Mouse (Mus musculus) retina, postnatal 1 day (tissue): ENCODE data around the gene Gfer.
"Not testable (repeated sequence)": the region's sequence is repeated elsewhere in the genome, so short reads cannot be mapped to it uniquely, and the experiment has no call there.

Experiments
- DNase-seq: peaks from one replicate; pipeline ENCODE4 v3.0.0-alpha.2; 2012

Gfer gene

GRCm38 (mm10) chr17:24677500-24678080, 18.4 kb downstream of the Gfer start:
- no peak for DNase-seq

DNA sequence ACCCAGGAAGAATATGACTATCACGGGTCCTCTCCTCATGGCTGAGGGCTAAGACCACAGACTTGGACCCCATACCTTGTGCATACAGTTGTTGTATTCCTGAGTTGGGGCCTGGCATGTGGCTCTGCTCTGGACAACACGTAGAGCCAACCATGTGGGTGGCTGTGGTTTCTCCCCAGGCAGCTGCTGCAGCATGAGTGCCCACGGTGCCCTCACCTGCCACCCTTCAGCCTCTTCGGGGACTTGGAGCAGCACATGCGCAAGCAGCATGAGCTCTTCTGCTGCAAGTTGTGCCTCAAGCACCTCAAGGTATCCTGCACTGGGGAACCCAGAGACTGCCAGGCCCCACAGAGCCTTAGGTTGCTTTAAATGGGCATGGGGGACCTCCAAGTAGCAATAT, 19.1 kb downstream of the Gfer start:
- no peak for DNase-seq

DNA sequence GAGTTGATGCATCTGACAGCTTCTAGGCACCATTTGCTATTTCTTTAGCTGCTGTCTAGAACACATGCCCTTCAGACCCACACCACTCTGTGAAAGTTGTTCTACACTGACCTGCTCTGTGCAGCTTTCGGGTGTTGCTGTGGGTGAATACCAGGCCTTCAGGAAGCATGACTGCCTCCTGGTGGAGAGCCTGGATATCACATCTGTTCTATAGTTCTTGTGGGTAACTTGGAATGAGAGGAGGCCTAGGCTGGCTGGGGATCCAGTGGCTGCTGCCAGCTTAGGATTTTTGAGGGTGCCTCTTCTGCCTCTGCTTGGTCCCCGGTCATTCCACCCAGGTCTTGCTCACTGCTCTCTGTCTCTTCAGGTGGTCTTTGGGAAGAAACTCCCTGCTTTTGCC, 19.8 kb downstream of the Gfer start:
- peak; percentile 84 for DNase-seq

- no peak for DNase-seq
Observed at GRCm38 (mm10) chr17:24674277-24674676, 21.7 kb downstream of the Gfer start.

GRCm38 (mm10) chr17:24672141-24672540, 23.8 kb downstream of the Gfer start:
- DNase-seq = no peak

DNA sequence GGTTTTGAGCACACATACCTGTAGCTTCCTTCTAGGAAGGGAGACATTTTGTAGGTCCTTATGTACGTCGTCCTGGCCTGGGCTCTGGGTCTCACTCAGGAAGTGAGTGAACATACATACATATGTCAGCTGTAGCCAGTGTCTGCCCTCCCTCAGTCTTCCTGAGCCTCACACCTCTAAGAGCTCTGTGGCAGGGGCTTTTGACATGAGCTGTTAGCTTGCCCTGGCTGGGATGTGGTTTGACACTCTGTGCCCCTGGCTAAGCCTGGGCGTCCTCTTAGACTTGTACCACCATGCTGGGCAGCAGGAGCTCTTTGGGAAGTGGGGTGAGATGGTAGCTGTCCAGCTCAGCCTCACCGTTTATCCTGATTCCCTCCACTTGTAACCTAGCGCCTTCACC, 24.6 kb downstream of the Gfer start:
- no peak for DNase-seq

DNA sequence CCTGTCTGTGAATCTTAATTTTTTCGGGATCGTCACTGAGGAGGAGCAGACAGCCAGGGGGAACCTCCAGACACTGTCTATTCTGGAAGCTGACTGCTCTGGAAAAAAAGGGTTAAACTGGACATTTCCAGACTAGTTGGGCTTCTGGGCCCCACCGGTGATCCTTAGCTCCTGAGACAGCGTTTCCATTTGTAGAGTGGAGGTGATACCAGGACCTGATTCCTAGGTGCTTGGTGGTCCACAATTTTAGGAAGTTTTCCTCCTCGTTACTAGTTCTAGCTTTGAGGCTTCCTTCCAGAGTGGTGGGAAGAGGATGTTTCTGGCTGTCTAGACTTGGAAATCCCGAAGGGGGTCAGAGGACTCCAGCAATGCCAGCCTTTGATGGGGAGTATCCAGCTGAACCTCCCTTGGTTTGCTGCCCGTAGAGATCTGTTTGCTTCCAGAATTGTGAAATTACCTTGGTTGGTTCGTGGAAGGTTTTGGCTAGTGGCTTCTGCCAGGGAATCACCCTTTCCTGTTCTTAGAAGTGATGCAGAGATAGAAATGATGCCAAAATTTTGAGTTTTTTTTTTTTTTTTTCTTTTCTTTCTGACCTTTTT, 25.6 kb downstream of the Gfer start:
- DNase-seq = no peak

DNA sequence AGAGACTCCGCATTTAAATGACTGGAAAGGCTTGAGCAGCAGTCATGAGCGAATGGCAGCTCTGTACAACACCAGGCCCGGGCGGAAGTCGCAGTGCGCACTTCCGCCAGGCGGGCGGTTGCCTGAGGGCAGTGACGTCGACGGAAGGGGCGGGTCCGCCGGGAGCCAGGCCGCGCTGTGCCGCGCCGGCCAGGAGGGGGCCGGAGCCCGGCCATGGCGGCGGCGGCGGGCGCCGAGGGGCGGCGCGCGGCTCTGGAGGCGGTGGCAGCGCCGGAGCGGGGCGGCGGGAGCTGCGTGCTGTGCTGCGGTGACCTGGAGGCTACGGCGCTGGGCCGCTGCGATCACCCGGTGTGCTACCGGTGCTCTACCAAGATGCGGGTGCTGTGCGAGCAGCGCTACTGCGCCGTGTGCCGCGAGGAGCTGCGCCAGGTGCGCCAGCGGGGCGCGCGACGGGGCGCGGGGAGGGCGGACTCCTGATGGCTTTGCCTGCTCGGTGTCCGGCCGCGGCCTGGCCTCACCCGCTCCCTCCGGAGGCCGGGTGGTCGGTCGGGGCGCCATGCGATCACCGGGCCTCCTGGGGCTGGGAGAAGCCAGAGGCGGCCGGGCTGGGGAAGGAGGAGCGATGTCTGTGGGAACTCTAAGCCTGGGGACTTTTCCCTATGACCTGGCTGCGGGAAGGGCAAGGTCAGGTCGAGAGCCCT, 26.3 kb downstream of the Gfer start, which contains the start of gene Zfp598:
Gene Zfp598, plus strand, starts transcription at position 143 of the 701 bp plus-strand sequence.
- DNase-seq = peak; percentile 95

GRCm38 (mm10) chr17:24669214-24669544, 26.8 kb downstream of the Gfer start:
- not testable (repeated sequence) for DNase-seq

- DNase-seq = peak; percentile 72
Observed at GRCm38 (mm10) chr17:24667416-24667815, 28.5 kb downstream of the Gfer start.

- not testable (repeated sequence) for DNase-seq
Observed at GRCm38 (mm10) chr17:24667011-24667410, 28.9 kb downstream of the Gfer start.

DNA sequence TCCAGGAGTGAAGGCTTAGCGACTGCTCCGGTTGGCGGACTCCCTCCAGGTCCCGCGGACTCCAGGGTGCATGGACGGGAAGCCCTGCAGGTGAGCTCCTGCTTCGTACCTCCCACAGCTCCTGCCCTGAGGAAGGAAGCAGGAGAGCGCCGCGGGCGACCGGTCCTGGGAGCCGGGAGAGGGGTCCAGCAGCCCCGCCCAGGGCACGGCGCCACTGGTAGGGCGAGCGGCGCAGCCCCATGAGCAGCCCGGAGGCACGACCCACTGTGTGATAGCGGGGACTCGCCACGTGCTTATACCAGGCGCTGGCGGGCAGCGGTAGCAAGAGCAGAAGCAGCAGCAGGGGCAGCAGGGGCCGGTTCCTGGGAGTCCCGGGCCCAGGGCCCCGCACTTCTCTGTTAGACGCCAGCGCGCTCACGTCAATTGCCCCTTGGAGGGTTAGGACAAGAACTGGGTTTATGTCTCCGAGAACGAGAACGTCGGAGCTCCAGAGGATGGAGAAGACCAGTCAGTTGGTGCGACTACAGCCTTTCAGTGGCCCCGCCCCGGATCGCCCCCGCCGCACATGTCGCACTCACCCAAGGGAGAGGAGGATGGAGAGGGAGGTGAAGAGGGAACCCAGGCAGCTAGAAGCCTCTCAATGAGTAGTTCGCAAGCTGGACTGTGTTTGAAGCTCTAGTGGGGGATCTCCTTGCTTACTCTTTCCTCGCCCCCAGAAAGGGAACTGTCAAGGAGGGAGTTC, 37.8 kb downstream of the Gfer start, which contains the start of gene Npw:
Gene Npw, minus strand, starts transcription at position 441 of the 742 bp plus-strand sequence.
- DNase-seq = peak; percentile 58

- DNase-seq = no peak
Observed at GRCm38 (mm10) chr17:24654969-24655368, 41.0 kb downstream of the Gfer start.

DNA sequence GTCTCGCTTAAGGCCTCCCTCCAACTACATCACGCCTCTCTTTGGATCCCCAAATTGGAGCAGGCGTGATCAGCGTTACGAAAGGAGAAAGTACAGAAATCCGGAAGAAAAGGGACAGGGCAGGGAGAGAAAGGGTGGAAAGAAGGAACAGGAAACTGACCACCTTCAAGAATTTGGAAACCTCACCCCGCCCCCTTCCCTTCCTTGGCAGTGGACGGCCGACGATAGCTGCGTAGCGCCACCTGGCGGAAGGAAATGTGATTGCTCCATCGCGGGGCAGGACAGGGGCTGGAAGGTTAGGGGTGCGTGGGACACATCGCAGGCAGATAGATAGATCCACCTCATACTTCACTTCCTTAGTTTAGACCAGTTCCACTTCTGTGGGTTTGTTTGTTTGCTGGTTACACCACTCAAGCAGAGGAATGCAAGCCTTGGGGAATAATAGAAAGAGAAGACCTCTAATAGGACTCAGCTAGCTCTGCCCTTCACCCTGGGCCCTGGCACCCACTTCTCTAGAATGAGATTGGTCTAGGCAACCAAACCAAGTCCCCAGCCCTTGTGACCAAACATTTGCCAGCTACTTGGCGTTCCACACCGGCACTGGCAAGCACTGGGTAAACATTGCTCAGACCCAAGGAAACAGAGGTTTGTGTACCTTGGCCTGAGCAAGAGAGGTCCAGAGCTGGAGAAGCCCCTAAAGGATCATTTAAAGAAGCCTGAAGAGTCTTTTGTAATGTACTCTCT, 41.8 kb downstream of the Gfer start:
- peak; percentile 84 for DNase-seq

DNA sequence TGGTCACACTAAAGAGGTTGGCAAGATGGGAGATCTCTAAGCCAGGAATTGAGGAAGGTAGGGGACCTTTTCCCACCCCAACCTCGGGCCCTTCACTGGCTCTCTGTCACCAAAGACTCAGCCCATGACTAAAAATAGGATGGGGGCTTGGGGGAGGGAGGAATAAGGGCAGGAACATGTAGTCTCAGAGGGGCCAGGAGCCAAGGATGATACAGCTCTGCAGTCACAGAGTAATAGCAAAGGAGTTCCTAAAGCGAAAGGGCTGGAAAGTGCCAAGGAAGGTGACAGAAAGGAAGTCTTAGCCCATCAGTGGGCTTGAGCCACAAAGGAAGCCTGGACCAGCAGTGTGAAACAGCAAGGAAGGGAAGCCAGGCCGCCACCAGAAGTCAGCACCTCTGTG, 44.1 kb downstream of the Gfer start:
- DNase-seq = no peak

DNA sequence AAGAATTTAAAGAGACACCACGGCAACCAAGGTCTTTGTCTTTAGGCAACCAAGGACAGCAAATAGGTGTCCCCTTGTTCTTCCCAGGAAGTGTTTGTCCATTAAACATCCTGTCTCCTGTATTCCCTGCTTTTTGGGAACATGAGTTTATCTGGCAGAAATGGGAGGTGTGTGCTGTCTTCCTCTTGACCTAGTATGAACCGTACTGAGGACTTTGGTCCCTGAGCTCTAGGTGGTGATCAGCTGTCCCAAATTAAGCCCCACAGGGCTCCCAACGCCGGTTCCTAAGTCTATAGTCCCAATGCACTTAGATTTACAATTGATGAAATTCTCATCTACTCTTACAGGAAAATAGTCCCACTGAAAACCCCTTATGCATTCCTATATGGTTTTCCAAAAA, 45.2 kb downstream of the Gfer start:
- DNase-seq = no peak

GRCm38 (mm10) chr17:24650070-24650616, 45.8 kb downstream of the Gfer start, which contains the start of gene Slc9a3r2:
Gene Slc9a3r2 (minus strand): TSS chr17:24650327.
- DNase-seq = peak; percentile 71

- peak; percentile 55 for DNase-seq
Observed at GRCm38 (mm10) chr17:24649581-24650069, 46.3 kb downstream of the Gfer start.

GRCm38 (mm10) chr17:24648731-24649377, 47.1 kb downstream of the Gfer start:
- no peak for DNase-seq

DNA sequence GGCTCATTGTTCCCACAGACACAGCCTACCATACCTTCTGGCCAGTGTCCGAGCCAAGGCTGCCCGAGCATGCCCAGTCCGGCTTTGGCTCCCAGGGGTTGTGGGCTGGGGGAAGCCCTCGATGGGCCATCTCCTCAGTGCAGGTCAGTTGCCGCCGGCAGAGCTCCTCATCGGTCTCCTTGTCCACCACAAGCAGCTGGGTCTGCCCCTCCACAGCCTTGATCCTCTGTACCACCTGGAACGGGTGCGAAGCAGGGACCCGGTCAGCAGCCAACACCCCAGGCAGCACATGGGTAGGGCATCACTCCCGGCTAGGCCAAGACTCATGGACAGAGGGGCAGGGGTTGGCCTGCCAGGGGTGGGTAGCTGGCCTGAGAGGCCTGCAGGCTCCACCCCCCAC, 48.5 kb downstream of the Gfer start:
- DNase-seq = no peak

DNA sequence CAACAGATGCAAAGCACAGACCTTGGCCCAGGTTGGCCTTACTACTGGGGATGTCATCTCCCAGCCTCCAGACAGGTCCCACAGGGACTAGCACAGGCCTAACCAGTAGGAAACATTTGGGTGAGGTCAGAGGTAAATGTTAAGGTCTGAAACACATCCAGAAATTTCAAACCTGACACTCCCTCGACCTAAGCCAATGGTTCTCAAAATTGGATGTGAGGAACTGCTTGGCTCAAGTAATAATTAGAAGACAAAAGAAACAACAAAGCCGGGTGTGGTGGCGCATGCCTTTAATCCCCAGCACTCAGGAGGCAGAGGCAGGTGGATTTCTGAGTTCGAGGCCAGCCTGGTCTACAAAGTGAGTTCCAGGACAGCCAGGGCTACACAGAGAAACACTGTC, 49.6 kb downstream of the Gfer start:
- no peak for DNase-seq

DNA sequence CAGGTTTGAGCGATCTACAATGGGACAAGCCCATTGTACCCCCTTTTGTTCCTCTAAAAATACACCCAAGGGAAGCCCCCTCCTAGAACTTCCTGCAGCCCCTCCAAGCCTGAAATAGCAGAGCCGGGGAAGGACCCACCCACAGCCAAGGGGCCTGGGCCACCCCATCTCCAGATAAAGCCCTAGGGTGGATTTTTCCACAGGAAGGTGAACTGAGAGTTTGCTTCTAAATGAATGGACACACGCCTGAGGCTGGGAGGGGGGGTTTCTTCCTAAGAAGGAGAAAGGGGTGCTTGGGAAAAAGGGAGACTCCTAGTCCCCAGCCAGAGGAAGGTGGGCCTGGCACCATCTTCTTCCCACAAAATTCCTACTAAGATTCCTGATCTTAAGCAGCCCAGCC, 50.0 kb downstream of the Gfer start:
- no peak for DNase-seq
